Comparison of ENCODE assay signal across 24 mouse cellular contexts in the genomic region with DNA sequence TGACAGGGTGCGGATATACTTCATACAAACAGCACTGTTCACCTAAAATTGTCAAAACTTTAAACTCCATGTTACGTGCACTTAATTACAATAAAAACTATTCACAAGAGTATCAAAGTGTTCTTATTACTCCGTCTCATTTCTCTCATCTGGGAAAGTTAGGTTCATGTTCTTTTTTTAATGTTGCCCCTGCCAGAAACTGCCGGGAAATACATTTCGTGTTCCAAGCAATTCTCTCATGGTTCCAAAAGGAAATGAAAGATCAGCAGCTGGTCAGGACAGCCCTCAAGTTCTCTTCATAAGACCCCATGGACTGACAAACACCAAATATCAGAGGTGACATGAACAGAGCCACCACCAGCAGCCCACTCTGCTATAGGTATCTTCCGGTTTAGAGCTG.
A peak's percentile ranks its signal among the peaks of the same experiment; 100 is the strongest.
DNase-seq lines count a peak whose midpoint lies in the region; ATAC-seq lines count a peak whose summit lies in the region.
"Had no signal": no experiment of that assay in that cellular context is flagged by ENCODE, and none has a peak within 500 bp of the region (broad histone marks: within the 10 kb centered on the region; RNA-seq: fewer than 3 reads in every experiment).

No protein-coding gene starts in this region.

- H3K27me3 ChIP-seq in heart, embryonic 10.5 days (ENCODE audit: insufficient read depth, poor library complexity, severe bottlenecking): no peaks in the 10 kb centered on the region
- no peaks in the 10 kb centered on the region for H3K27me3 ChIP-seq in midbrain, embryonic 11.5 days (ENCODE audit: control insufficient read depth, insufficient read depth, low read length)
- H3K27me3 ChIP-seq in midbrain, embryonic 10.5 days (ENCODE audit: low read depth, poor library complexity, severe bottlenecking): no peaks in the 10 kb centered on the region
- H3K27me3 ChIP-seq: embryonic facial prominence, embryonic 13.5 days; forebrain, embryonic 12.5 days; forebrain, embryonic 15.5 days; hindbrain, embryonic 12.5 days; hindbrain, embryonic 15.5 days had no signal

- H3K4me1 ChIP-seq in heart, embryonic 10.5 days: no peaks in the 10 kb centered on the region
- no peaks in the 10 kb centered on the region for H3K4me1 ChIP-seq in midbrain, embryonic 11.5 days (ENCODE audit: control insufficient read depth, insufficient read depth, low read length)
- H3K4me1 ChIP-seq in midbrain, embryonic 10.5 days: no peaks in the 10 kb centered on the region
- H3K4me1 ChIP-seq: embryonic facial prominence, embryonic 10.5 days; embryonic facial prominence, embryonic 13.5 days; forebrain, embryonic 12.5 days; forebrain, embryonic 15.5 days; hindbrain, embryonic 12.5 days; hindbrain, embryonic 15.5 days had no signal

- H3K4me2 ChIP-seq in midbrain, embryonic 11.5 days: no peak overlapping the region
- H3K4me2 ChIP-seq: embryonic facial prominence, embryonic 13.5 days; forebrain, embryonic 12.5 days; forebrain, embryonic 15.5 days; heart, embryonic 11.5 days; hindbrain, embryonic 12.5 days; hindbrain, embryonic 15.5 days had no signal

- peak; percentile 38 for DNase-seq in gastrocnemius, adult 18-20 months (ENCODE audit: low spot score)
- no peak for DNase-seq in gastrocnemius, postnatal 10 days
- DNase-seq in heart, adult 11 months: peak; percentile 90
- no peak for DNase-seq in heart, embryonic 10.5 days (ENCODE audit: low spot score)
- peak; percentile 19 for DNase-seq in midbrain, embryonic 11.5 days (ENCODE audit: low spot score, missing footprints)
- DNase-seq in midbrain, embryonic 10.5 days (ENCODE audit: low spot score): no peak
- DNase-seq in left cerebral cortex, postnatal 36 days (ENCODE audit: low spot score in 2 of 2): no peak
- DNase-seq in left cerebral cortex, adult 11 months (ENCODE audit: low spot score): no peak
- DNase-seq: adrenal gland, adult 8-10 months; adrenal gland, postnatal 25 days; cerebellum, adult 18-20 months; cerebellum, adult 9-10 months; cerebellum, postnatal 14 days; embryo, embryonic 11 days; heart, adult 2 months had no signal

- H3K9ac ChIP-seq in midbrain, embryonic 11.5 days (ENCODE audit: low read length): no peak overlapping the region
- H3K9ac ChIP-seq: embryonic facial prominence, embryonic 13.5 days; forebrain, embryonic 12.5 days; forebrain, embryonic 15.5 days; hindbrain, embryonic 12.5 days; hindbrain, embryonic 15.5 days had no signal

- ATAC-seq in midbrain, embryonic 11.5 days (ENCODE audit: low FRiP score): no peak
- ATAC-seq: activated CD4-positive, CD25-positive, alpha-beta regulatory T cell, adult 4 months; forebrain, embryonic 15.5 days had no signal

- H3K4me3 ChIP-seq in heart, embryonic 10.5 days: no peak overlapping the region
- H3K4me3 ChIP-seq in midbrain, embryonic 11.5 days (ENCODE audit: low read depth, low read length): no peak overlapping the region
- H3K4me3 ChIP-seq in midbrain, embryonic 10.5 days: no peak overlapping the region
- H3K4me3 ChIP-seq: embryonic facial prominence, embryonic 10.5 days; embryonic facial prominence, embryonic 13.5 days; erythroblast, embryonic 14.5 days; forebrain, embryonic 12.5 days; forebrain, embryonic 15.5 days; heart, adult 2 months; hindbrain, embryonic 12.5 days; hindbrain, embryonic 15.5 days had no signal

- H3K36me3 ChIP-seq in heart, embryonic 10.5 days: no peaks in the 10 kb centered on the region
- H3K36me3 ChIP-seq in midbrain, embryonic 11.5 days (ENCODE audit: control insufficient read depth, insufficient read depth, low read length): no peaks in the 10 kb centered on the region
- no peaks in the 10 kb centered on the region for H3K36me3 ChIP-seq in midbrain, embryonic 10.5 days
- H3K36me3 ChIP-seq: embryonic facial prominence, embryonic 10.5 days; embryonic facial prominence, embryonic 13.5 days; forebrain, embryonic 12.5 days; forebrain, embryonic 15.5 days; hindbrain, embryonic 12.5 days; hindbrain, embryonic 15.5 days had no signal

- H3K9me3 ChIP-seq in heart, embryonic 10.5 days: no peaks in the 10 kb centered on the region
- no peaks in the 10 kb centered on the region for H3K9me3 ChIP-seq in midbrain, embryonic 11.5 days (ENCODE audit: control insufficient read depth, low read length)
- no peaks in the 10 kb centered on the region for H3K9me3 ChIP-seq in midbrain, embryonic 10.5 days (replicated peaks)
- H3K9me3 ChIP-seq: embryonic facial prominence, embryonic 10.5 days; embryonic facial prominence, embryonic 13.5 days; forebrain, embryonic 12.5 days; forebrain, embryonic 15.5 days; hindbrain, embryonic 12.5 days; hindbrain, embryonic 15.5 days had no signal

- no peak overlapping the region for H3K27ac ChIP-seq in heart, embryonic 10.5 days
- no peak overlapping the region for H3K27ac ChIP-seq in midbrain, embryonic 11.5 days (ENCODE audit: low read depth, low read length)
- no peak overlapping the region for H3K27ac ChIP-seq in midbrain, embryonic 10.5 days (replicated peaks)
- H3K27ac ChIP-seq: embryonic facial prominence, embryonic 10.5 days; embryonic facial prominence, embryonic 13.5 days; forebrain, embryonic 12.5 days; forebrain, embryonic 15.5 days; heart, adult 2 months; hindbrain, embryonic 12.5 days; hindbrain, embryonic 15.5 days had no signal

- 93% methylated on average over 6 of the region's 6 CpGs for WGBS in heart, embryonic 10.5 days
- 90% methylated on average over 6 of the region's 6 CpGs for WGBS in midbrain, embryonic 11.5 days
- WGBS in midbrain, embryonic 10.5 days: 96% methylated on average over 6 of the region's 6 CpGs

- intact Hi-C loops in left cerebral cortex, postnatal 36 days (cut with DNase I): no loop called here

Comparison
In these comparisons a context has a peak if more than half of its experiments do, and no peak if none do; other contexts are left out.
1. DNase-seq: peak in gastrocnemius, adult 18-20 months (single experiment), heart, adult 11 months (single experiment) and midbrain, embryonic 11.5 days (single experiment); none in gastrocnemius, postnatal 10 days (single experiment), heart, embryonic 10.5 days (single experiment), midbrain, embryonic 10.5 days (single experiment), left cerebral cortex, postnatal 36 days (0 of 2) and left cerebral cortex, adult 11 months (single experiment).